Mouse (Mus musculus) gastrocnemius, adult 18-20 months (tissue): Measurements from ENCODE around the gene Tead4. TPM values are rescaled to one million over a fixed set of nuclear protein-coding genes. Genes with fewer than 3 reads are reported as not detected.

Experiments used
- DNase-seq: peaks from one replicate; pipeline ENCODE4 v3.0.0; 2021; ENCODE audit warnings: low spot score
- total RNA-seq, 2 experiments: library from RNA; stranded (reverse); gene quantifications; 2 replicates each; pipeline ENCODE4 v1.2.3; 2021

Tead4 gene
- total RNA-seq, 2 experiments from 2014 or later = 6.2 to 11.1 TPM

DNA sequence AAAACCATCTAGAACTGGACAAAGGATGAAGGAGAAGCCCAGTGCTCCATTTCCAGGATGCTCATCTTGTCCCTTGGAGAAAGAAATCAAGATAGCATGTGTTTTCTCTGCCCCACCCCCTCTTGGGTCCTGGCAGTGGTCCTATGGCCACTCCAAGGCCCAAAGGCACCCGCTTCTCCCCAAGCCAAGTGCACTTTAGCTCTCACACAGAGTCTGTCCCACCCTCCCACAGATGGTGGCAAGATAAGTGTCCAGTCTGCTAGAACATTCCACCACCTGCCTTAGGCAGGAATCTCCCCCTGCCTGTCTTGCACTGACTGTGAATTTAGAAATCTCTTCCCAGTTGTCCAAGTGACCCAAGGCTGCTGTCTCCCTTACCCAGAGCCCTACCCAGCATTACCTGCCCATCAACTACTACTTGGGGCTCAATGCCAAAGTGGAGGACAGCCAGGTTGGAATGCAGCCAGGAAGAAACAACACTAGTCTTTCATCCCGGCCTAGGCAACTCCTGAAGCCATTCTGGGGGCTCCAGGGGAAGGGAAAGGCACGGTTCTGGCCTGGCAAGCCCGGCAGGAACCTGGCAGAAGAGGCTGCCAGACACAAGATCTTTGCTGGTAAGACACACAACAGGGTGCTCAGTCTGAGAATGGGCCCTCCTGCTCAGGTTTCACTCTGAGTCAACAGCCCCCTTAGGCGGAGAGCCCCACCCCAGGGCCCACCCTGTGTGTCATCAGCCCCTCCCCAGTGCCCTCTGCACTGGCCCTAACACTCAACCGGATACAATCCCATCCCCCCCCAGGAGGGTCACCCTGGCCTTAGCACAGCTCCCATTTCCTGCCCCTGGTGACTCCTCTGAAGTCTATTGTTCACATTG lies 4.5 kb downstream of the Tead4 start:
- DNase-seq = peak; percentile 71

DNA sequence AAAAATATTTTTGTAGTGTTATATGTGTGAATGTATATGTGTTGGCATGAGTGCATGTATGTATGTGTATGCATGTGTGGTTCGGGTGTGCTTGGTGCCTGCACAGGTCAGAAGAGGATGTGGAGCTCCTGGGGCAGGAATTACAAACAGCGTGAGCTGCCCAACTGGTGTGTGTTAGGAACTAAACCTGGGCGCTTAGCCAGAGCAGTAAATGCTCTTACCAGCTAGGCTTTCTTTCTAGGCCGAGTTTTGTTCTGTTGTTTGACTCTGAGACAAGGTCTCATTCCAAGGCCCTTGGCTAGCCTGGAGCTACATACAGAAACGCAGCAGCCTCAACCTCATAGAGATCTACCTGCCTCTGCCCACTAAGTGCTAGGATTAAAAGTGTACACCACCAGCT lies 9.3 kb downstream of the Tead4 start:
- no peak for DNase-seq

DNA sequence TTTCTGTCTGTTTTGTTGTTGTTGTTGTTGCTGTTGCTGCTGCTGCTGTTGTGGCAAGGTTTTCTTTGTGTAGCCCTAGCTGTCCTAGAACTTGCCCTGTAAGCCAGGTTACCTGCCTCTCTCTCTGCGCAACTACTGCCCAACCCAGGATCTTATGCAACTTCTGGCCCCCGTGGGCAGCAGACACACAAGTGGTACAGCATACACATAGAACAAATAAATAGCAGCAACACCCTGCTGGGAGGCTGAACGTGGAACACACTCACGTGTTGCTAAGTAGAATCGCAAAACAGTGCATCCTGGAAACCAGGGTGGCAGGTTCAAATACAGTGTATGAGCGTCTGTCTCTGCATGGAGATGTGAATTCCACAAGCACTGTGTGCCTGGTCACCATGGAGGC lies 11.9 kb downstream of the Tead4 start:
- DNase-seq = no peak

DNA sequence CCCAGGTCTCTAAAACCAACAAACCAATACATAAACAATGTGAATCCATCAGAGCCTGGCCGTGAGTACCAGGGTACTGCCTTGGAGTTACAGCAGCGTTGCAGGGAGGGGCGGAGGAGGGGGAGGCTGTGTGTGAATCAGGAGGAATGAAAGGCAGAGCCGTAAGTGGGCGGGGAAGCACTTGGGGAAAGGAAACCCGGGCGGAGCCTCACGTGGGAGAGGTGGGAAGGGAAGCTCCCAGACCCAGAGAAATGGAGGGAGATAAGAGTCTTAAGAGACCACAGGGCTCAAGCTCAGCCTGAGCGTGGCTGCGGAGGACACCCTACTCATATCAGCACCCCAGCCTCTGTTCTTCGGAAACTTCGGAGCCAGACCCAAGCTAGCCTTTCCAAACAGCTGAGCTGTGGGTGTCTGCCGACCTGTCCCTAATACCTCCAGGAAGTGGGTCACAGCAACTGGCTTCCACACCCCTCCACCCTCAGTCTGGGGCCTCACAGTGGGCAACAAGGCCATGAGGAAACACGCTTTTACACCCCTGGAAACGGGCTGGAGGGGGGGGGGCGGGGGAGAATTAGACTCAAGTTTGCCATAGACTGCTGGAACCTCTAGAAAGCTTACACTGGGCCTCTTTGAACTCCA lies 14.7 kb downstream of the Tead4 start:
- no peak for DNase-seq

DNA sequence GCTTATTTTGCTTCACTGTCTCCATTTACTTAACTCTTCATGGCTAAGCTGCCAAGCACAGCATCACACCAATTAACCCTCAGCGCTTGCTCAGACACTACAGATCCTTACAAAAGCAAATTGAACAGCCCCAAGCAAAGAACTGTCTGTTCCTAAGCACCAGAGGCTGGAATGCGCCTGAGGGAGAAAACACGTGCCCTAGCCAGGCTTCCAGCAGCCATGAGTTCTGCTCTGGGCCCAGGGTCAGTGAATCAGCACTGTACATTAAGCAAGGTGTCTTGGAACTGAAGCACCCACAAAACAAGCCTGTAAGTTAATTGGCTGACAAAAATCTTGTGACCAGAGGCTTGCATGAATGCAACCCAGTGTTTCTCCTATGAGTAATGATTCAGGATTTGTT lies 18.5 kb downstream of the Tead4 start:
- DNase-seq = no peak

DNA sequence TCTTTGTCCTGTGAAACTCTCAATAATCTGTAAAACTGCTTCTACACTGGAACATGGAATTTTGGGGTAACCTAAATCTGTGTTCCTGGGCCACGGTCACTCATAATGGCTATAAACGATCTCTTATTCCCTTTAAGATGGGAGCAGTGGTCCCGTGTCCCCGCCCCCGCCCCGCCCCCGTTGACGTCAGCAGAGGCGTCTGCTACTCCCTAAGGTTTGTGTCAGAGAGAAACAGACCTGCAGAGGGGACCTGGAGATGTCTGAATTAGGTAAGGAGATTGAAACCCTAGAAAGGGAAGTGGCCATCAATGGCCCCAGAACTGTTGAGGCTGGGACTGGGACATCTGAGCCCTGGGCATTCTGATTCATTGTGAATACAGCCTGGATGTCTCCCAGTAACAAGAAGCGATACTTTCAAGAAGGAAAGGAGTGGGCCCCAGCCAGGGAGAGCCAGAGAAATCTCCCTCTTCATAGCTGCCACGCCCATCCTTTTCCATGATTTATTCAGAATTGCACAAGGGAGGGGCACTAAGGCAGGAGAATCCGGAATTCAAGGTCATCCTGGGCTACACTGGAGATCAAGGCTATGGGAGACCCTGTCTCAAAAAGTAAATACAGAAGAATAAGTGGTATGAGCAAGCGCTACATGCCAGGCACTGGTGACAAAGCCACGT lies 20.0 kb downstream of the Tead4 start:
- no peak for DNase-seq

DNA sequence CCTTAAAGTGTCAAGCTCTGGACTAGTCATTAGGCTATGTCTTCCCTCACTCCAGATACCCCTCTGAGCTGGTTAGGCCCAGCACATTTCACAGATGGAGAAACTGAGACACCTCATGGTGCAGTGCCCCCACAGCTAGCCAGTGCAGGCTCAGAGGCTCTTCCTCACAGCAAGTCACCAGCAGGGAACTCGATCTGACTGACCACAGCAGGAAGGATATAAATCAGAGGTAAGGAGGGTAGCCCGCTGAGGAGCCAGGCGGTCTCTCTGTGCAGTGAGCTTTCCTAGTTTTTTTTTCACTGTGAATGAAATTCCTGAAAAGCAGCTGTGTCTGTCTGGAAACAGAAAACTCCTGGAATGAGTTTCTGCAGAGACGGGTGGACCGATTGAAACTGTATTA lies 21.0 kb downstream of the Tead4 start:
- no peak for DNase-seq

DNA sequence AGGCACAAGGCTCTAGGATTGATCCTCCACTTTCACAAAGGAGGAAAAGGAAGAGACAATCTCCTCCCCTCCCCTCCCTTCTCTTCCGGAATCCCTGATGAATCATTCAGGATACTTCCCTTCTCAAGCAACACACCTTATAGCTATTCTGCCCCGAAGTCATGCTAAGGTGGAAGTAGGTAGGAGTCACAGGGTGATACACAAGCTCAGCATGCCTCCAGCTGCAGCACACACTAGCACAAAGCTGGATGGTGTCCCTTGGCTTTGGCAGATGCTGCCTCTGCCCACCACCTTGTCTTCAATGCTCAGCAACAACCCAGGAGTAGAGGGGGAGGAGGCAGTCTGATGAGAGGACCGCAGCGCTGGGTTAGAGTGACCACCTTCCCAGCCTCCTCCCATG lies 21.5 kb downstream of the Tead4 start:
- no peak for DNase-seq

DNA sequence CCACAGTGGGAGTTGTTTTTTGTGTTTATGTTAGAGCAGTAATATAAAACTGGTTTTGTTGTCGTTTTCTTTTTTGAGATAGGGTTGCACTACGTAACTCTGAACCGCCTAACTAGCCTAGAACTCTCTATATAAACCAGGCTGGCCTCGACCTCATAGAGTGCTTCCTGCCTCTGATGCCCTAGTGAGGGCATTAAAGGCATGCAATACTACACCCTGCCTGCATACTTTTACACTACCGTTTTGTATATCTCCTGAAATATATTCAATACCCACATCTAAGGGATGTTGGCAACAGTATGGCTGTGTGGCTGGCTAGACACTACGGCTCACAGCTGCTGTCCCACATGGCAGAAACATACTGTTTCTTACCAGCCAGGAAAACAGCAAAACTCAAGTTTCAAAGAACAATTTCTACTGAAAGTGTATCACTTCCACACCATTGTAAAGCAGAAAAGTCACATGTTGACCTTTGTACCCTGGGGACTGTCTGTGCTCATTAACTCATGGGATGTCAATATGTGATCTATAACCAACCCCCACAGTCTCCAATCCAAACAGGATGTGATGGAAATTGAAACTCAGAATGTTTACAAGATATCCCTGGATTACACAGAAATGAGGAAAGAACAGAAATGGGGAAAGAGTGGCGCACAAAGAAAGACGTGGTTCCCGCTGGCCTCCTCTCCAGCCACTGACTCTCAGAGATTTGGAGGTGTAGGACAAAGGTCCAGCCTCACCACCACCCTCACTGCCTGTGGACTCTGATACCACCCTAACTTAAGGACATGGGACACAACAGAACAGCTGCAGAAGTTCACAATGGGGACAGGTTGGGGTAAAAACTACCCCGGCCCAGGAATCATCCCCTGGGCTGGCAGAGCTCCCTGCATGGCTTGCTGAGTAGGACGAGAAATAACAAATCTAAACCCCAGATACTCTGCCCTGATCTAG lies 23.2 kb downstream of the Tead4 start:
- no peak for DNase-seq

DNA sequence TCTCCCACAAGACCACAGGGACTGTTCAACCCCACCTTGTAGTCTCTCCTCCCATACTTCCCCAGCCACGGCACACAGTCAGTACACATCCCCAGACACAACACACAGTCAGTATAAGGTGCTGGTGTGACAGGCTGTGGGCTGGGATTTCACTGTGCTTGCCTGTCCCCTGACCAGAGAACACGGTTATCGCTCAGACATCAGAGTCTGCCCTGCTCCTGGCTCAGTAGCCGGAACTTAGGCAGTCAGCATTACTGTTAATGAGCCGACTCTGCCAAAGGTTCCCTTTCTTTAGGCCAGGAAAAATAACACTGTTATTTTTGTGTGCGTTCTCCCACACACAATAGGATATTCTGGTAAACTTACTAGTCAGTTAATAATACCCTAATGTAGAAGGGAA lies 24.3 kb downstream of the Tead4 start:
- DNase-seq = no peak

DNA sequence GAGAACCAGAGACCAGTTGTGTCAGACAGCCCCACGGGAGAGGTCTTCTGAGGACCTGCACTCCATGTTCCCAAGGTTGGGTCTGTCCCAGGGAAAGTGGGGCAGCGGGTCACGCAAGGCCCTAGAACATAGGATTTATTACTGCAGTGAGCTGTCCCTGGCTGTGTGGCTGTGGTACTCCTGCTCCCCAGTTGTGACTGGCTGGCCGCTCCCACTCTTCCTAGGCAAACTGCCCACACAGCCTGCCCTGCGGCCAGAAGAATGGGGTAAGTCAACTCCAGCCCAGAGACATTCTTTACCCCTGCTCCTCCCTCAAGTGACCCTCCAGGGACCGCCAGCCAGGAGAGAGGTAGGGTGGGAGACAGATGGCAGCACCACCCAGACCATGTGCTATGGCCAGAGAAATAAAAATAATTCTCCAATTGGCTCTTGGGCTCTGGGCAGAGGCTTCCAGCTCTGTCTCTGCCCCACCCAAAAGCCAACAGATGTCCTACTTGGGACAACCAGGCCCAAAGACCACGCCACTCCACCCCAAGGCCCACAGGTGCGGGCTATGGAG lies 25.0 kb downstream of the Tead4 start:
- DNase-seq = peak; percentile 90

DNA sequence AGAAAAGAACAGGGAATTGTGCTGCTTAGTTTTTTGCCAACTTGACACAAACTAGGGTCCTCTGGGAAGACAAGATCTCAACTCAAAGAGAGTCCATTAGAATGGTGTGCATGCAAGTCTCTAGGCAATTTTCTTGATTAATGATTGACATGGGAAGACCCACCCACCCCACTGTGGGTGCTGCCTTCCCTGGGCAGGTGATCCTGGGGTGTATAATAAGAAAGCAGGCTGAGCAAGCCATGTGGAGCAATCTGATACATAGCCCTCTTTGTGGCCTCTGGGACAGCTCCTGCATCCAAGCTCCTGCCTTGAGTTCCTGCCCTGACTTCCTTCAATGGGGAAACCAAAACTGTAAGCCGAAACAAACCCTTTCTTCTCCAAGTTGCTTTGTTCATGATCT lies 27.1 kb downstream of the Tead4 start:
- no peak for DNase-seq

DNA sequence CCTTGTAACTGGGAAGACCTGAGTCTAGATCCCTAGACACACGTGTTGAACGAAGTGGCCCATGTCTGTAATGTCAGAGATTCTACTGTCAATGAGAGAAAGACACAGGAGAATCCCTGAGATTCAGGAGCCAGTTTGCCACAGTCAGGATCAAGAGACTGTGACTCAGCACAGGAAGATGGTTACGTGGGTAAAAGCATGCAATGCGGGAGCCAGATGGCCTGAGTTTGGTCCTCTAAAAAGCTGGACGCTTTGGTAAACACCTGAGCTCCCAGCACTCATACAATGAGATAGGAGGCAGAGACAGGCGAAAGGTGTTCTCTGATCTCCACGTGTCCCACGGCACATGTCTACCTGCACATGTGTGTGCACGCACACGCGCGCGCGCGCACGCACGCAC lies 27.9 kb downstream of the Tead4 start:
- DNase-seq = no peak

DNA sequence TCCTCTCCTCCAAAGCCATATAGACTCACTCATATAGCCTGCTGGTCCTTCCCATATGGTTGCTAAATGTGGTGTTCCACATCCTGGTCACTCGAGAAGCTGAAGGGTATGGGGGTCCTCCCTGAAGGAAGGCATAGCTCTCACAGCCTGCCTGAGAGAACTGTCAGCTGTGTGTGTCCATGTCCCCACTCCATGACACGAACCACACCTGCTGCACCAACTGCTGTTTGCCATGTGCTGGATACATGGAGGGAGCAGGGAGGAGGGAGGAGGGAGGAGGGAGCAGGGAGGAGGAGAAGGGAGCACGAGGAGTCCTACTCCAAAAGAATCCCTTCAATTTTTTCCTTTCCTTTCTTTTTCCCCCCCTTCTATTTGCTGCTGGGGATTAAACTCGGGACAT lies 30.8 kb downstream of the Tead4 start:
- no peak for DNase-seq

DNA sequence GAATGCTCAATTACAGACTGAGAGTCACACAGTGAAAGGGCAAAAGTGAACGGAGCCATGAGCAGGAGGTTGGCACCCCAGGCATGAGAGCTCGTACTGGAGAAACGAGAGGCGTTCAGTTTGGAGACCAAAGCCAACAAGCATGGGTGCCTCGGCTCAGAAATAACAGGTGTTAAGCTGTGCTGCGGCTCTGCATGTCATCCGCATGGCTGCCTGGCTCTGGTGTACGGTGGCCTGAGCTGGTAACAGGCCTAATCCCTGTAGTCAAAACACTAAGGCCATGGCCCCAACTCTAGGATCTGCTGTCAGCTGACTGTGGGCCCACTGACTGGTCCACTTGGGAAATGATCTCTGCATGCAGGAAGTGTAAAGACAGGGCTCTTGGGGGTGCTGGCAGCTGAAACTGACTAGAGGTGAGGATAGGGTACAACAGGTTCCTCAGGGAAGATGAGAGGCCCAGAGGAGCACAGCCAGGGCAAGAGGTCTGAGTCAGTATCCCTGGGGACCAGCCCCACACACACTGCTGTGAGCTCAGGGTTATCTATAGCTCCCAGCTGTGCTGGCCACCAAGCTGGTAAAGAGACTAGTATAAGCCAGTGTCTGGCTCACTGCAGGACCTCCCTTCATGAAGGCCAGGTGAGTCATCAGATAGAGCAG lies 35.6 kb downstream of the Tead4 start:
- peak; percentile 82 for DNase-seq

DNA sequence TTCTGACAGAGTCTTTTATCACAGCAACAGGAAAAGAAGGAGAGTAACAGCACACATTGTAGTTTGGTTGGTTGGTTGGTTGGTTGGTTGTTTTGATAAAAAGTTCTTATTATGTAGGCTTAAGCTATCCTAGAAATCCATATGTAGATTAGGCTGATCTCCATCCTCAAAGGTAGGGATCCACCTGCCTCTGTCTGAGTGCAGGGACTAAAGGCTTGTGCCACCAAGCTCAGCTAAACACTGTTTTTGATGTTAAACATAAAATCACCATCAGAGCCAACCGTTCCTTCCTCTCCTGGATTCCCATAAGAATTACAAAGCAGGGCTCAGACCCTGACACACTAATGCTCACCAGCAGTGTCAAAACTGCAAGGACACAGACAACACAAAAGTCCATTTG lies 39.1 kb downstream of the Tead4 start:
- no peak for DNase-seq

DNA sequence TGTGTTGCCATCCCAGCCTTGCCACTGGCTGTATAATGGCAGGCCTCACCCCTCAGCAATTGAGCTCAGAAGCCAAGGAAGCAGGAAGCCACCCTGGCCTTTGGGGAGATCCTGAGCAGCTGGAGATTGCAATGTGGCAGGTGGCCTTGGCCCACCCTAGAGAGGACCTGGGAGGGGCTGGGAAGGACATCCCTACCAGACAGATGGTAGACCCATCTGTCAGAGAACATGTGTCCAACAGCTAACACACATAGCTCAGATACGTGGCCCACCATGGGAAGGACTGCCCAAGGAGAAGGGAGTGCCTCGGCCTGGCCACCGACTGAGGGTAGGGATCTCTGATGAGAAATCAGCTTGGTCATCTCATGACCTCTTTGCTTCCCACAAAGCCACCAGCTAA lies 41.4 kb downstream of the Tead4 start:
- no peak for DNase-seq

DNA sequence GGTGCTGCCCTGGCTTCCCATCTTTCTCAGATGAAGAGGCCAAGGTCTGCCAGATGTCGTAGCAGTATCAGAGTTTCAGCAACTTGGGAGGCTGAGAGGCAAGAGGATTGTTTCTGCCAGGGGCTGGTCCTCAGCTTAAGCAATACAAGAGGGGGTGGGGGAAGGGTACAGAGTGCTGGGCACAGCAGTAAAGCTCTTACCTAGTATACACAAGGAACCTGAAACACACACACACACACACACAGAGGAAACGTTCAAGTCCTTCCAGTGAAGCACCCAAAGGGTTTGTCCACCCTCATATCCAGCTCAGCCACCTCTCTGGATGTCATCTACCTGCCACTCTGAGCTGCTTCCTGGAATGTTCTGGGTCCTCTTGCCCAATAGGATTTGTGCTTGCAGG lies 44.7 kb downstream of the Tead4 start:
- DNase-seq = peak; percentile 33

DNA sequence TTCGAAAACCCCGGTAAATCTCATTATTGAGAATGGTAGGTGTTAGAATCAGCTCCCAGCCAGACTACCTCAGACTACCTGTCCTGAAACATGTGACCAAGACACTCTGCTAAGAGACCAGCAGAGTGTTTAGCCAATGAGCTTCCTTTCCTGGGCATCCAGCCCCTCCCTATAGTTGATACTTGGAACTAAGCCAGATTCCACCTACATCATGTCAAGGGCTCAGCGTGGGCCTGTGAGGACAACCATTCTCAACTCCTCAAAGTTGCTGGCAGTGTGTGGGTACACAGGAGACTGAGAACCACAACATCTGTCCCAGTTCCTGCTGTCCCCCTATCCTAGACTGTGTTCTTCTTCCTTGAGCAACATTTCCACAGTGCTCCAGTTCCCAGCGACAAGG lies 45.3 kb downstream of the Tead4 start:
- no peak for DNase-seq

DNA sequence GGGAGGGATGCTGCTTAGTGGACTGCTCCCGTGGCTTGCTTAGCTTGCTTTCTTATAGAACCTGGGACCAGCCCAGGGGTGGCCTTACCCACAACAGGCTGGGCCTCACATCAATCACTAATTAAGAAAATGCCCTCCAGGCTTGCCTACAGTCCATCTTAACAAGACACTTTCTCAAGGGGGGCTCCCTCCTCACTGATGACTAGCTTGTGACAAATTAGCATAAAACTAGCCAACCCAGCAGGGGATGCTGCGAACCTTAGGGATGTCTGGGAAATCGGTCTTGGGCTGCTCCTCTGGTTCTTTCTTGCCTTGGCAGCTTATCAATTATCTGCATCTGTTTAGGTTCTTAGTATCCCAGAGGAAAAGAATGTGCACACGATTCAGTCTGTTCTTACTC lies 46.1 kb downstream of the Tead4 start:
- no peak for DNase-seq

DNA sequence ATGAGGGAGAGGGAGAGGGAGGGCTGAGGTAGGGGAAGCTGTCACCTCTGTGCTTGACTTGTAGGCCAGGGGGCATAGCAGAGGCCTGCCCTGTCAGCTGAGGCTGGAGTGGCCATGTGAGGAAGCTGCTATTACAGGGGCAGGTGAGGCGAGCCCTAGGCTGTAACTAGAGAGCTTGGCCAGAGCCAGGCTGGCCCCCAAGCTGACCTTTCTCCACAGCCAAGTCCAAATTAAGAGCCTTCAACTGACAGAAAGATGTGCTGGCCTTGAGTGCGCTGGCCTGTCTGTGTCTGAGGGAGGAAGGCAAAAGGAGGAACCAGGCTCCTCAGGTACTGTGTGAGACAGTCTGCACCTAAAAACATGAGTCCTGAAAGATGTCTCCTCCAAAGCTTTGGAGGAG lies 47.5 kb downstream of the Tead4 start:
- peak; percentile 83 for DNase-seq
